Comparison of ENCODE assay signal across 21 mouse cellular contexts in genomic region chr2:73608391-73608790, GRCm38 (mm10). TPM values are rescaled to one million over a fixed set of nuclear protein-coding genes. Genes with fewer than 3 reads are reported as not detected.
DNase-seq lines count a peak whose midpoint lies in the region; ATAC-seq and TF ChIP-seq lines count a peak whose summit lies in the region.
"Had no signal": no experiment of that assay in that cellular context is flagged by ENCODE, and none has a peak within 500 bp of the region (broad histone marks: within the 10 kb centered on the region; RNA-seq: fewer than 3 reads in every experiment).

No protein-coding gene starts in this region.

- peak overlapping the region; percentile 96 for H3K27ac ChIP-seq in layer of hippocampus, adult 2 months
- no peak overlapping the region for H3K27ac ChIP-seq in cortical plate, adult 2 months (ENCODE audit: insufficient read depth, low read length)
- H3K27ac ChIP-seq: forebrain, embryonic 13.5 days; gastrocnemius, adult 2 months; hindbrain, postnatal 0 days had no signal

- 0 out of 2 replicates have a peak, but pooled peaks have one; percentile 5 for TF ChIP-seq POLR2A in cortical plate, adult 2 months (IDR thresholded peaks at IDR 0.05; ENCODE audit: extremely low read depth, insufficient read depth, low read length)

- H3K4me1 ChIP-seq in cortical plate, adult 2 months (ENCODE audit: control insufficient read depth, insufficient read depth, low read length): peaks cover 10% of the 10 kb centered on the region
- H3K4me1 ChIP-seq: forebrain, embryonic 13.5 days had no signal

- no peak for TF ChIP-seq CTCF in layer of hippocampus, adult 2 months (conservative IDR thresholded peaks at IDR 0.05)
- TF ChIP-seq CTCF in cortical plate, adult 2 months (IDR thresholded peaks at IDR 0.05; ENCODE audit: extremely low read depth, insufficient read depth, low read length): no peak

- ATAC-seq in megakaryocyte, adult 5-6 weeks (ENCODE audit: poor library complexity, severe bottlenecking): peak; percentile 38; the same call in 1 of the 2 replicates
- ATAC-seq: CD4-positive, CD25-positive, alpha-beta regulatory T cell, adult 4 months; forebrain, embryonic 13.5 days; forebrain, postnatal 0 days; hindbrain, postnatal 0 days had no signal

- DNase-seq in layer of hippocampus, adult 2 months (ENCODE audit: low spot score in 2 of 2): no peak
- no peak for DNase-seq in layer of hippocampus, adult 18-20 months (ENCODE audit: low spot score in 2 of 2)
- peak; percentile 57 for DNase-seq in 416B (ENCODE audit: low read depth)
- no peak for DNase-seq in frontal cortex, adult 2 months (ENCODE audit: extremely low spot score in 1 of 2, low spot score in 1 of 2)
- DNase-seq in urinary bladder, postnatal 14 days (ENCODE audit: low spot score): no peak
- DNase-seq: B cell, adult 2 months; cerebellum, adult 2 months; forebrain, postnatal 0 days; gastrocnemius, adult 2 months; gastrocnemius, postnatal 25 days; heart, adult 18-20 months; heart, postnatal 14 days had no signal

- no peak overlapping the region for H3K4me3 ChIP-seq in layer of hippocampus, adult 2 months
- H3K4me3 ChIP-seq in cortical plate, adult 2 months (ENCODE audit: insufficient read depth, low read length): no peak overlapping the region
- H3K4me3 ChIP-seq: forebrain, embryonic 13.5 days; gastrocnemius, adult 2 months; hindbrain, embryonic 13.5 days had no signal

RNA-seq across cellular contexts. Expression of gene Chrna1, which starts 28.3 kb away (rescaled TPM):
- total RNA-seq in layer of hippocampus, adult 2 months (2021): under 1 TPM; 0.42 to 0.54 TPM
- under 1 TPM; 0.20 to 0.22 TPM for total RNA-seq in layer of hippocampus, adult 18-20 months (2021)
- polyA plus RNA-seq in cortical plate, adult 2 months (2012; rRNA removed): 0.13 and 0.23 TPM in 2 replicates
- total RNA-seq in megakaryocyte, adult 5-6 weeks (2015): 0.09 TPM in 1 of 2 replicates, not detected in the other
- not detected in 2 replicates for total RNA-seq in megakaryocyte, adult 5-6 weeks (2017)
- polyA plus RNA-seq in frontal cortex, adult 2 months (2012; rRNA removed): 0.06 and 0.10 TPM in 2 replicates
- total RNA-seq: adrenal gland, postnatal 36 days; heart, postnatal 14 days; hematopoietic stem cell, adult 5-6 weeks; hindbrain, postnatal 0 days had no signal
- polyA plus RNA-seq: CD4-positive, CD25-positive, alpha-beta regulatory T cell, adult 4 months; G1E had no signal
